16 mouse cellular contexts compared by ENCODE assay signal in the genomic region with DNA sequence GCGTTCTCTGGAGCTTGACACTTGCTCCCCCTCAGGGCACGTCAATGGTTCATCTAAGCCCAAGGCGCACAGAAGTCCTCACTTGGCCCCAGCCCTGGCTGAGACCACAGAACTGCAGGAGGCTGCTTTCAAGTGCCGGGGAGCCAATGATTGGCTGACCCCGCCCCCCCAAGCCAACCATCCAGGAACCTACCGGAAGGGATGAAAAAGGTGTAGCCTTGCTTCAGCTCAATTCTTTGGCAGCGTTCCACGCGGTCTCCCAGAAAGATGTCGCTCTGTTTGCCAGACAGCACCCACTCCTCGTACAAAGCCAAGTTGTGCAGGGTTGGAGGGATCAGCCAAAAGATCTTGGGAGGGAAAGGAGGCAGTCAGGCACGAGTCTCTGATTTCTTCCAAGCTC. TPM values are rescaled to one million over a fixed set of nuclear protein-coding genes. Genes with fewer than 3 reads are reported as not detected.
DNase-seq lines count a peak whose midpoint lies in the region; ATAC-seq and TF ChIP-seq lines count a peak whose summit lies in the region.
"Had no signal": no experiment of that assay in that cellular context is flagged by ENCODE, and none has a peak within 500 bp of the region (broad histone marks: within the 10 kb centered on the region; RNA-seq: fewer than 3 reads in every experiment).

No protein-coding gene starts in this region.

- H3K27me3 ChIP-seq in liver, postnatal 0 days (ENCODE audit: insufficient read depth, low read length), result peaks cover 13% of the 10 kb centered on the region
- peaks cover 10% of the 10 kb centered on the region for H3K27me3 ChIP-seq in kidney, embryonic 16.5 days (ENCODE audit: insufficient read depth, low read length)
- 0 out of 2 replicates have a peak, but pooled peaks cover 6% of the 10 kb centered on the region for H3K27me3 ChIP-seq in lung, postnatal 0 days (replicated peaks; ENCODE audit: insufficient read depth, low read length)
- no peaks in the 10 kb centered on the region for H3K27me3 ChIP-seq in thymus, adult 2 months (ENCODE audit: control insufficient read depth, insufficient read depth, low read length)

- no peak overlapping the region for H3K4me2 ChIP-seq in liver, postnatal 0 days (ENCODE audit: low read depth, low read length)
- peak overlapping the region; percentile 11; the same call in 1 of the 2 replicates for H3K4me2 ChIP-seq in kidney, embryonic 16.5 days (replicated peaks; ENCODE audit: low read depth, low read length)
- H3K4me2 ChIP-seq in lung, postnatal 0 days (replicated peaks; ENCODE audit: low read depth, low read length), result peak overlapping the region; percentile 20; the same call in 1 of the 2 replicates
- H3K4me2 ChIP-seq: heart, embryonic 13.5 days; limb, embryonic 15.5 days; lung, embryonic 15.5 days; midbrain, embryonic 11.5 days; stomach, embryonic 15.5 days had no signal

- no peak for TF ChIP-seq CTCF in liver, postnatal 0 days (IDR thresholded peaks at IDR 0.05; ENCODE audit: low read depth)
- no peak for TF ChIP-seq CTCF in lung, postnatal 0 days (IDR thresholded peaks at IDR 0.05)
- no peak for TF ChIP-seq CTCF in thymus, adult 2 months (IDR thresholded peaks at IDR 0.05; ENCODE audit: borderline replicate concordance, control insufficient read depth, extremely low read depth, insufficient read depth, low read length, poor library complexity)

- H3K9ac ChIP-seq in liver, postnatal 0 days (replicated peaks), result no peak overlapping the region
- no peak overlapping the region for H3K9ac ChIP-seq in kidney, embryonic 16.5 days (replicated peaks; ENCODE audit: low read length)
- H3K9ac ChIP-seq in lung, postnatal 0 days (replicated peaks; ENCODE audit: low read depth), result no peak overlapping the region
- H3K9ac ChIP-seq: heart, embryonic 13.5 days; limb, embryonic 15.5 days; lung, embryonic 15.5 days; stomach, embryonic 15.5 days had no signal

- H3K36me3 ChIP-seq in liver, postnatal 0 days (replicated peaks; ENCODE audit: insufficient read depth, low read length), result no peaks in the 10 kb centered on the region; the same call in 1 of the 2 replicates
- 0 out of 2 replicates have a peak, but pooled peaks cover 9% of the 10 kb centered on the region for H3K36me3 ChIP-seq in kidney, embryonic 16.5 days (ENCODE audit: insufficient read depth, low read length)
- no peaks in the 10 kb centered on the region for H3K36me3 ChIP-seq in lung, postnatal 0 days (ENCODE audit: insufficient read depth, low read length)
- peaks cover 4% of the 10 kb centered on the region; the same call in 1 of the 2 replicates for H3K36me3 ChIP-seq in thymus, adult 2 months (ENCODE audit: control insufficient read depth, insufficient read depth, low read length)
- H3K36me3 ChIP-seq: lung, embryonic 15.5 days; stomach, embryonic 15.5 days had no signal

- DNase-seq in liver, postnatal 0 days, result peak; percentile 37
- no peak for DNase-seq in liver
- peak; percentile 50 for DNase-seq in lung, postnatal 0 days (ENCODE audit: low spot score)
- no peak for DNase-seq in thymus, adult 2 months
- DNase-seq in T-cell, adult 2 months (ENCODE audit: low spot score), result no peak
- DNase-seq: adrenal gland, postnatal 25 days; cerebellum, adult 9-10 months; layer of hippocampus, adult 9-11 months; spleen, adult 18-20 months had no signal

- no peak for TF ChIP-seq EP300 in liver, postnatal 0 days (IDR thresholded peaks at IDR 0.05; ENCODE audit: low read depth)
- no peak for TF ChIP-seq EP300 in lung, postnatal 0 days (IDR thresholded peaks at IDR 0.05)

- H3K4me3 ChIP-seq in liver, postnatal 0 days (ENCODE audit: low read depth, low read length), result no peak overlapping the region
- H3K4me3 ChIP-seq in kidney, embryonic 16.5 days (ENCODE audit: low read length), result no peak overlapping the region
- no peak overlapping the region for H3K4me3 ChIP-seq in lung, postnatal 0 days (ENCODE audit: low read depth, low read length)
- H3K4me3 ChIP-seq in thymus, adult 2 months (ENCODE audit: control insufficient read depth, insufficient read depth, low read length), result no peak overlapping the region
- H3K4me3 ChIP-seq: heart, embryonic 13.5 days; limb, embryonic 15.5 days; lung, embryonic 15.5 days; stomach, embryonic 15.5 days had no signal

- H3K9me3 ChIP-seq in liver, postnatal 0 days (ENCODE audit: low read length), result no peaks in the 10 kb centered on the region
- H3K9me3 ChIP-seq in kidney, embryonic 16.5 days (ENCODE audit: low read length), result no peaks in the 10 kb centered on the region
- no peaks in the 10 kb centered on the region for H3K9me3 ChIP-seq in lung, postnatal 0 days (ENCODE audit: low read length)
- H3K9me3 ChIP-seq: heart, embryonic 13.5 days; limb, embryonic 15.5 days; lung, embryonic 15.5 days; stomach, embryonic 15.5 days had no signal

- 0 out of 2 replicates have a peak, but pooled peaks have one; percentile 9 for ATAC-seq in liver, postnatal 0 days
- ATAC-seq in kidney, embryonic 16.5 days (ENCODE audit: low FRiP score, low TSS enrichment), result no peak
- ATAC-seq in lung, postnatal 0 days, result peak; percentile 31; the same call in 1 of the 2 replicates
- no peak for ATAC-seq in erythroid progenitor cell, adult 5-6 weeks (replicated peaks; ENCODE audit: low FRiP score, poor library complexity, severe bottlenecking)

- peaks cover 24% of the 10 kb centered on the region for H3K4me1 ChIP-seq in liver, postnatal 0 days (ENCODE audit: insufficient read depth)
- peaks cover 23% of the 10 kb centered on the region for H3K4me1 ChIP-seq in kidney, embryonic 16.5 days (ENCODE audit: insufficient read depth, low read length)
- H3K4me1 ChIP-seq in lung, postnatal 0 days (ENCODE audit: insufficient read depth, low read depth, low read length), result peaks cover 8% of the 10 kb centered on the region
- H3K4me1 ChIP-seq in thymus, adult 2 months (replicated peaks; ENCODE audit: control insufficient read depth, insufficient read depth, low read length), result peaks cover 45% of the 10 kb centered on the region

- TF ChIP-seq POLR2A in thymus, adult 2 months (IDR thresholded peaks at IDR 0.05; ENCODE audit: control insufficient read depth, extremely low read depth, insufficient read depth, low read length, poor library complexity), result no peak

- WGBS in liver, postnatal 0 days (ENCODE audit: insufficient replicate concordance), result 73% methylated on average over 12 of the region's 12 CpGs
- 76% methylated on average over 12 of the region's 12 CpGs for WGBS in kidney, embryonic 16.5 days
- WGBS in lung, postnatal 0 days, result 64% methylated on average over 12 of the region's 12 CpGs
- 91% methylated on average over 12 of the region's 12 CpGs for WGBS in thymus, adult 2 months

- no peak overlapping the region for H3K27ac ChIP-seq in liver, postnatal 0 days (ENCODE audit: low read depth)
- H3K27ac ChIP-seq in kidney, embryonic 16.5 days (ENCODE audit: low read length), result no peak overlapping the region
- no peak overlapping the region for H3K27ac ChIP-seq in lung, postnatal 0 days (ENCODE audit: low read length)
- no peak overlapping the region for H3K27ac ChIP-seq in thymus, adult 2 months (ENCODE audit: control insufficient read depth, insufficient read depth, low read length)
- H3K27ac ChIP-seq: heart, embryonic 13.5 days; limb, embryonic 15.5 days; lung, embryonic 15.5 days; stomach, embryonic 15.5 days had no signal

RNA-seq across cellular contexts. Expression of a gene that starts 42.1 kb away (rescaled TPM):
- polyA plus RNA-seq in liver, postnatal 0 days (2015; fragmentation: Nextera tagmentation; extraction: Ambion mirVana), result 7.6 and 8.3 TPM in 2 replicates
- 92.2 and 95.6 TPM in 2 replicates for polyA plus RNA-seq in kidney, embryonic 16.5 days (2015; fragmentation: Nextera tagmentation; extraction: Ambion mirVana)
- 12.2 and 13.7 TPM in 2 replicates for polyA plus RNA-seq in lung, postnatal 0 days (2015; fragmentation: Nextera tagmentation; extraction: Ambion mirVana)
- 65.1 and 73.9 TPM in 2 replicates for polyA plus RNA-seq in thymus, adult 2 months (2012; rRNA removed)
- total RNA-seq in erythroid progenitor cell, adult 5-6 weeks (2015; ENCODE audit: low replicate concordance), result 7.5 and 13.0 TPM in 2 replicates
- total RNA-seq in erythroid progenitor cell, adult 5-6 weeks (2017; ENCODE audit: low replicate concordance), result 13.0 and 14.9 TPM in 2 replicates

Comparison
In these comparisons a context has a peak if more than half of its experiments do, and no peak if none do; other contexts are left out.
1. DNase-seq: peak in liver, postnatal 0 days (single experiment) and lung, postnatal 0 days (single experiment); none in liver (single experiment), thymus, adult 2 months (single experiment) and T-cell, adult 2 months (single experiment).
2. ATAC-seq: peak in liver, postnatal 0 days (single experiment) and lung, postnatal 0 days (single experiment); none in kidney, embryonic 16.5 days (single experiment) and erythroid progenitor cell, adult 5-6 weeks (single experiment).